Mouse (Mus musculus) spleen, postnatal 36 days (tissue): ENCODE results near the gene C8g.

Experiments used
- DNase-seq, 2 experiments: peaks; one replicate each; pipeline ENCODE4 v3.0.0; 2022; ENCODE audit warnings: low spot score in 2 of 2, mixed read lengths in 1 of 2

C8g gene

DNA sequence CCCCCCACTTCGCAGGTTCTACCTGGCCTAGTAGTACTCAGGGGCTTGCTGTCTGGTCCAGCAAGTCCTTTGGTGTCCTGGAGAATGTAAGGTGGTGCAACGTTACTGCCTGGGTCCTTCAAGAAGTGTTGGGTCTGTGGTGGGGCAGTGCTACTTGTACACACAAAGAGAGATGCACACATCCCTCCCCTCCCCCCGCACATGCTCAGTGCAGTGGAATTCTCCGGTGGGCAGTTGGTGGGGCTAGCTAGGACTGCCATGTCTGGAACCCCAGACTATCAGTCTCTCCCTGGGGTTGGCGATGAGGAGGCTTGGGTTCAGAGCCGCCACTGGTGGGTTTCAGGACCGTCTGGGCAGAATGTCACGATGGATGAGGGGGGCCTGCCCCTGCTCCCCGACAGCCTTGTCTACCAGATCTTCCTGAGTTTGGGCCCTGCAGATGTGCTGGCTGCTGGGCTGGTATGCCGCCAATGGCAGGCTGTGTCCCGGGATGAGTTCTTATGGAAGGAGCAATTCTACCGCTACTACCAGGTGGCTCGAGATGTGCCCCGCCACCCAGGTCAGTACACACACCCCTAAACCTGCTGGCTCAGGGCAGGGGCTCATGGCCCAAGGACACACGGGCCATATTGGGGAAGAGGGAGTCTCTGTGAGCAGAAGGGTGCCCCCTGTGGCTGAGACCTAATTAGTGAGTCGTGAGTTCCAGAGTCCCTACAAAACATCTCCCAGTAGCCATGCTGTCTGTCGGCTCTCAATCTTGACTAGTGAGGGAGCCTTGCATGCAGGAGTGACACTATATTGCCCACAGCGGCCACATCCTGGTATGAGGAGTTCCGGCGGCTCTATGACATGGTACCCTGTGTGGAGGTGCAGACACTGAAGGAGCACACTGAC, at the start of gene C8g:
Gene C8g (minus strand): TSS at position 127 of the 894 bp plus-strand sequence.
- DNase-seq = no peak

DNA sequence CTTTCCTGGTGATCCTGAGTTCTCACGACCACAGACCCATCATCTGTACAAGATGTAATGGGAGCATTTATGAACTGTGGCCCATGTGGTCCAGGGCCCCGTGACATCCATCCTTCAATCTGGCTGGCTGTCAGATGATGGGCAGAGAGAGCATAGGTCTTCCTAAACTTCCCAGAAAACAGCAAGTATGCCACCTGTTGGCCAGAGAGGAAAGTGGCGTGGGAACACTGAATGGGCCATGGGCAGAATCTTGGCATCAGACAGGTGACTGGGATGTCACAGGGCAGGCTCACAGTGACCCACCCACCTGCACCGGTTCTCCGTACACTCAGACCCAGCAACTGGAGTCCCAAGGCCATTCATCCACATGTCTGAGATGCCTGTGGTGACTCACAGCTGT, 49.7 kb upstream of the C8g start:
- DNase-seq = peak; percentile 35 to 52

DNA sequence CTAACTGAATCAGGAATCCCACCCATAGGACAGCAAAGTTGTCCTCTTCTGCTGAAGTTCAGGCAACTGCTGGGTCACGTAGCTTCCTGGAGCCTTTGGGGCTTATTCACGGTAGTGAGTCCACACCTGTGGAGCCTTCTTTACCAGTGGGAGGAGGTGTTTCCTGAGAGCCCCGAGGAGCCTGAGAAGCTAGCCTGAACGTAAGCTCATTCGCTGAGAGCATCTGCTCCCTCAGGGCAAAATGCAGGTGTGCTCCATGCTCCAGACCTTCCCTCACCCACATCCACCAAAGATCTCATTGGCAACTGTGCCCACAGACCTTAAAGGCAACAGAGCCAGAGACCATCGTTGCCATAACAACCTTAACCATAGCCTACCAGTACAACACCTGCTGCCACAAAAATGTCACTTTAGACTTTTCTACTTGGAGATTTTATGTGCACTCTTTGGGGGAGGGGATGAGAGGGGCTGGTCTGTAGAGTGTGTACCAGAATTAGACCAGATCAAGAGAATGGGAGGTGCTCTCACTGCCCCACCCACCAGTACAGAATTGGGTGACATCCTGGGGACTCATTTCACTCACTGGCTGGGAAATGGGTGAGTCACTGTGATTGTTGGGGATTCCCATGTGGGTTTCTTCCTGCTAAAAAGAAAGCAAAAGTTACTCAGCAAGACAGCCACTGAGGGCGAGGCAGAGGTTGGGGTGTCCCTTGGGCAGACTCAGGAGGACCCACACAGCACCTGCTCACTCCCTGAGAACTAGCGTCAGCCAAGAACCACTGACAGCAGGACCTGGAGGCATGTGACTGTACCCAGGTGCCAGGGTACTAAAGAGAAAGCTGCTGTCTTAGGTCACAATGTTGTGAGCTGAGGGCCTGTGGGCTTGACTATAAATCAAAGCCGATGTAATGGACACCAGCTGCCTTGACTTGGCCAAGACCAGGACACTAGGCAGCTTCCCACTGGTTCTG, 47.8 kb upstream of the C8g start:
- DNase-seq = peak; percentile 55 to 66

DNA sequence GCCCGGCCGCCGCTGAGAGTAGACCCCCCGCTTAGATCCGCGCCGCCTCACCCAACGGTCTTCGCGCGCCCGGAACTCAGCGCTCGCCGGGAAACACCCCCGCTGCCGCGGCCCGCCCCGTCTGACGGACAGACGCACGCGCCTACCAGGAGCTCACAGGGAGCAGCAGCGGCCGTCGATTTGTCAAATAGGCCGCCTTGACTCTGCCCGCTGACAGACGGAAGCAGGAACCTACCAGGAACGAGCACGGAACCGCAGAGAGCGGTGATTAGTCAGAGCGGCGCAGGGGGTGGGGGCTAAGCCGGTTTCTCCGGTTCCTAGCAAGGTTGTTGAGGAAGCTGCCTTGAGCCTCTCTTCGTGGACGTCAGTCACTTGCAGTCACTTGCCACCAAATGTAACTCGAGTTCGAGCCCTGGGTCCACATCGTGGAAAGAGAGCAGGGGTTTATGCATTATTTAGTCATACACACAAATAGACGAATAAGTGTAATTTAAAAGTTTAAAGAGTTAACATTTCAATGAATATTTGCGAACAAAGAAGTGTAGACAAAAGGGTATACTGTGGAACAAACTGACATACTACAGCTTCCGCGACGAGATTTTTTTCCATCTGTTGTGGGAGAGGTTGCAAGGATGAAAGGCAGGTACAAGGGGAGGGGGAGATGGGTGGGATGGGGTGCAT, 45.4 kb upstream of the C8g start, which contains the start of gene Traf2:
Gene Traf2 (minus strand): TSS at position 130 of the 681 bp plus-strand sequence.
- peak; percentile 99 for DNase-seq

DNA sequence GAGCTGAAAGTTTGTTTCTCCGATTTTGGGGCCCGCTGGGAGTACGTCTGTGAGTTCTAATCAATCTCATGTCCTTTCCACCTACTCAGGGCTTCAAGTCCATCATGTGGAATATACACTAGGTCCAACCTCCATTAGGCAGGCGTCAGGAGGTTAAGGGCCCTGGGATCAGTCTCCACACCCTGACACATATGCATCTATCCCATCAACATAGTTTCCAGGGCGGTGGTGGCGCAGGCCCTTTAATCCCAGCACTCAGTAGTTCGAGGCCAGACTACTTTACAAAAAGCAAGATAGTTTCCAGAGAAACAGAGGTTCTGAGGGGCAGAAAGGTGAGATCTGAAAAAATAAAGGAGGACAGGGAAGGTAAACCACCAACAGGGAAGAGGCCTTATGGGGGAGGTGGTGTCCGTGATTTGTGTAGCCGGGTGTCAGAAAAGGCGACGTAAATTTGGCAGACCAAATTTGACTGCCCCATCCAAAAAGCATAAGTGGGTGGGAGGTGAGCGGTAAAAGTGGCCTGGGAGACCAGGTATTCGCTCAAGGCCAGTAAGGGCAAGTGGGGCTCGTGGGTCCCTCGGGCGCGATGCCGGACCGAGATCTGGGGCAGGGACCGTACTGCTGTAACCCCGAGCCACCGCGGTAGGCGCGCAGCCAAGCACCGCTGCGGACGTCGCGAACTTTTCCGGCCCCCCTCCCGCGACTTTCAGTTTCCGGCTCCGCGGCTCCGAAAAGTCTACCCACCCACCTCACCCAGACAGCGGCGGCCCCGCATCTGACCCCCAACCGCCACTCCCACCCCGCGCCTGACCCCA, 44.7 kb upstream of the C8g start:
- no peak for DNase-seq

DNA sequence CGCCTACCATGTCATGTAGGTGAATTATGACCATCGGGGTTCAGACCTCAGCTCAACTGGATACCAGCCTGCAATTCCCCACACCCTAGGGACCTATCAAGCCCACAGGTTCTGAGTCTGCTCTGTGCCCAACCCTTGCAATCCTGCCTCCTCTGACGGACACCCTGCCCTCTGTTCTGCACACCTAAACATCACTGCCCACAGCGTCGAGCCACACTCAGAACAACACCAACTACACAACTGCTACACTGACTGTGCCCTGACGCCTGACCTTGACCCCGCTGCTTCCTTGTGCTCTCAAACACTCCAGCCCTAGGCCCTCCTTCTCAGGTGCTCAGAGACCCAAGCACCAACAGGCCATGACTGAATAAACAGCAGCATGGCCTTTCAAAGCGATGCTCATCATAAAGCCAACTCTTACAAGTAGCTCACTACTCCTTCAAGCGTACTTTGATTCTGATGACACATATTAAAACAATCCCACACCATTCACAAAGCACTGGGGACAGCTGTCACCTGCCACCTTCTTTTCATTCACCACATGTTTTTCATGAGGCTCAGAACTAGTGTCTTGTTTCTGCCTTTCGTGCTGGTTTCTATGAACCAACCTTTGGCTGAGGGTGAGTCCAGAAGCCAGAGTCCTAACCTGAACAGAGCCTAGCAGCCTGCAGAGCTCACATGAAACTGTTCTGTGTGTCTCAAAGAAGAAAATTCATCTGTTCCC, 40.3 kb upstream of the C8g start:
- no peak for DNase-seq

DNA sequence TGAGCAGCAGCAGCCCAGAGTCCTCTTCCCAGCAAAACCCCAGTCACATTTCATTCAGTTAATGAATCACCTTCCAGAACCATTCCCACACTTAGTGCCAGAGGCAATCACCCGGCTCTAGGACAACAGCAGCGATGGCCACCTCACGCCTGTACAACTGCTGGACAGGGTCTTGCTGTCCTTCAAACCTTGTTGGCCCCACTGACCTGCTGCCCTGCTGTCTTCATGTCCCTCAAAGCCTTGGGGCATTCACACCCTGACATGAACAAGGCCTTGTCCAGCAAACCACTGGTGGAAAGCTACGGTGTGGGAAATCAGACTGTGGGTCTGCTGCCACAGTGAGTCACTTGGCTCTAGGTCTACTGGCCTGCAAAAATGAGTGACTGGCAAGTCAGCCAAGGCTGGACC, 39.0 kb upstream of the C8g start:
- DNase-seq = no peak

DNA sequence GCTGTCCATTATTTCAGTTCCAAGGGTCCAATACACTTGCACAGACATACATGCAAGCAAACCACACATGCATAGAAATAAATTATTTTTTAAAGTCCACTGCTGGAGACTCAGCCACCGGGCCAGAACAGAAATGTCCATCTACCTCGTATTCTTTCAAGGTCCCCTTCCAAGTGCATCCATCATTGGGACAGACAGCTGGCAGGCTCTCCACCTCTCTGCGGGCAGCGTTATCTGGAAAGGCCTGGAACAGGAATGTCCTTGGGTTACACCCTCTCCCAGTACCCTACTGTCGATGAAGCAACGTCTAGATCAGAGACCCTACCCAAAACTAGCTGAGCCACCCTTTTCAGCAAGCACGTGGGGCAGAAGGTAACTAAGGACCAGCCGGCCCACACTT, 35.0 kb upstream of the C8g start:
- no peak for DNase-seq

DNA sequence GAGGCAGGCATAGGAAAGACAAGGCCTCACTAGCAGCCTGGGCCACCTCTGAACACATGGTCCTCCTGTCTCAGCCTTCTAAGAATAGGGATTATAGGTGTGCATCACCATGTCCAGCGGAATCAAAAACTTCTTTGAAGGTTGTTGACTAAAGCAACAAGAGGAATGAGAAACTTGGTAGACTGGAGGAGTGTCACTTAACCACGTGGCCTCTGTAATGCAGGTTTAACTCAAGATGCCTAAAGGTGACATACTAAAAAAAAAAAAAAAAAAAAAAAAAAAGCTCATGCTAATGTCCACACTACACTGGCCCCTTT, 33.3 kb upstream of the C8g start:
- DNase-seq = no peak

DNA sequence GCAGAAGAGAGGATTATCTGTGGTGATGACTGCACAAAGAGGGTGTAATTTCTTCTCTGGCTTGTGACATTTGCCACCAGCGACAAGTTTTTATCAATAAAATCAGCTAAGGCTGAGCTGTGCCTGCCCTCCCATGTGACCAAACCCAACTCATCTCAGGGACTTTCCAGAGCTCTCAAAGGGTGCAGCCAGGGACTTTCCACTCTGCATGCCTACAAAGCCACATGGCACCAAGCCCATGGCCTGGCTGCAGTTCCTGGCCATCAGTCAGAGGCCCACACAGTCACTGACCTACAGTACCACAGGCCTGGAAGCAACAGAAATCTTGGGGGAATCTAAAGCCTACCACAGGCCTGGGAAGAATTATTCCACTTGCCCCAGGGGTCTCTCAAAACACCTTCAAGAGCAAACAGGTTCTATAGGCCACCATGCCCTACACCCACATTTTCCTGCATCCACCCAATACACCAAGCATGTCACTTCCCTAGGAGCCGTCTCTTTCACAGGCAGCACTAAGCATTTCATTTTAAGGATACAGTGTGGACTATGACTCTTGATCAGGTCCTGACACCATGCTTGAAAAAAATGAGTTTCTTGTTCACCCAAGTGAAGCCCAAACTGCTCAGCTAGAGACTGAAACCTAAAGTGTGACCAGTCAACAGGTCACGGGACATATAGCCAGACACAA, 32.8 kb upstream of the C8g start:
- peak; percentile 83 to 85 for DNase-seq

DNA sequence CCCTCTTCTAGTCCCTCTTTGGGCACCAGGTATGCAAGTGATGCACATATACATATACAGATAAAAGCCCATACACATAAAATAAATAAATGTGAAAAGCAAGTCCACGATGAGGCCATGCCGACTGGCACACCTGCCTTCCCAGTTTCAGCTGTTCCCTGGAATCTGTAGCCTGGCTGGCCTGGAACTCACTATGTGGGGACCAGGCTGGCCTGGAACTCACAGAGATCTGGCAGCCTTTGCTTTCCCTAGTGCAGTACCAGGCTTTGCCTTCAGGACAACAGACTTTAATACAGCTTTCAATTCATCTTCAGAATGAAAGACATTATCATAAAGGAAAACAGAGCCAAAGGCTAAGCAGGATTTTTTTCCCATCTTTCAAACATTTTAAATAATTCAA, 32.2 kb upstream of the C8g start:
- no peak for DNase-seq

DNA sequence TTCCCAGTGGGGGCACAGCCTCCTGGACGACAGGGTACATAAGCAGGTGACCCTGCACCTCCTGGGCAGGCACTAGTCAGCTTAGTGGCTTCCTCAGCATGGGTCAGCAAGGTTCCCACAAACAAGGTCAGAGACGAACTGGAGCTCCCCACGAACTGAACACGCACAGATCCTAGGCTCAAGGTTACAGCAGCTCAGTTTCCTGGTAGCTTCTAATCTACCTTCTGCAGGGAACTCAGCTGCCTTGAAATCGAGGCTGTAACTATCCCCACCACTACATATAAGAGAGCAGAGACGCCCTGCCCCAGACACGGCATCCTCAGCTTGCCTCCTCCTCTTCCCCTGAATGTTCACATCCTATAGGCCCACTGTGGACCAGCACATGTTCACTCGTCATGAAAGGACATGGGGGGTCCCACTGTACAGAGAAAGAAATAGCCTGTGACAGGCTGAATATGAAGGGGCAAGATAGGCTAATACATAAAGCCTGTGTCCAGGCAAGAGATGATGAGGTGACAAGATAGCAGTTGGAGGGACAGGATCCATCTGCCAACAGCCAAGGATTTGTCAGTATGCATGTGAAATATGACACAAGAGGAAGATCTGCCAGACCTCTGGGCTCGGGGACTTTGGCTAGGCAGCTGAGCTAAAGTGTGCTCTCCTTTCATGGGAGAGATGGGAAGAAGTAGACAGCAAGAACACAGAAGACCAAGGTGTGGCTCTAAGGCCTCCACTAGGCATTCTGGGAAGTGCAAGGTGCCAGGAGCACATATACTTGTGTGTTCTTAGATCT, 25.2 kb upstream of the C8g start:
- no peak for DNase-seq

DNA sequence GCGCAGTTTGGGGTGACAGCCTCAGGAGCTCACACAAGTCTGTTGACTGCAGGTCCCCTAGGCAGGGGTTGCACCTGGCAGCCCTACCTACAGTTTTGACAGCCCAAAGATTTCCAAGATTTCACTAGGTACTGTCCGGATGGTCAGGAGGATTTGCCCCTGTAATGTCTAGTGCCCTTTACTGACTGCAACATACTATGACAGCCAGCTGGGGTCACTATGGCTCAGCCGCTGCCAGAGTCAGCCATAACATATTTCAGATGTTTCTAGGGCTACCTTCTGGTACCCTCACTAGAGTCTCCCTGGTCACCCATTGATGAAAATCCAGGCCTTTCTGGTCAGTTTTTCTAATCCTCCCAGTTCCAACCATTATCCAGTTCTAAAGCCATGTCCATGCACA, 8.4 kb upstream of the C8g start:
- DNase-seq = no peak

DNA sequence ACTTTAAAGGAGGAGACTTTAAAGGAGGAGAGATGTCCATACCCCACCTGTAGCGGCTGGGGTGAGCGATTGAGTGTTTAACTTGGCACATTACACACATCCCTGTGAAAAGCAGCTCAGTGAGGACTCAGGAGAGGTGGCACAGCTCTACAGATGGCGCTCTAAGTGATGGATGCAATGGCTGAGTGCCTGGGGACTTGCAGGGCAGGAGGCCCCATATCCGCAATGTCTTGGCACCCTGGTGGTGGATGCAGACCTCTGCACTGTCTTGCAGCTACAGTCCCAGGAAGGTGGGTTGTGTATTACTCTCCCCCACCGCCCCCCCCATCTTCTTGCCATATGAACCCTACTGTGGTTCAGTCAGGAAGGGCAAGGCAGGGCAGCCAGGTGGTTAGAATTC, 5.4 kb upstream of the C8g start:
- no peak for DNase-seq

DNA sequence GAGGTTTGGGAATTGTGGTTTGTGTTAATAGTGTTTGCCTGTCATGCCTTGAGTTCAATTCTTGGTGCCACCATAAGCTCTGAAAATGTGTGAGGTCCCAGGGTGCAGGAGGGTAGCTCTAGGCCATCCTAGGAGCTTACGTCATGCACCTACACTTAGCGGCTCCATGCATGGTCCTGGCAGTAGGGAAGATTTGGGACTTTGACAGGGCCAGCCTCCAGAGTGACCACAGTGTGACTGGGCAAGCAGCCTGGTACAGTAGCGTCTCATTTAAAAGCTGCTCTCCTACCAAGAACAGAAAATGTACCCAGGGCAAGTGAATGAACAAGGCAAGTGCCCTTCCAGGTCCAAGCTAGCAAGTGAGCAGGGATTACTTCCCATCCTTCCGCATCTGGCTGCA, 4.3 kb upstream of the C8g start:
- DNase-seq = no peak

DNA sequence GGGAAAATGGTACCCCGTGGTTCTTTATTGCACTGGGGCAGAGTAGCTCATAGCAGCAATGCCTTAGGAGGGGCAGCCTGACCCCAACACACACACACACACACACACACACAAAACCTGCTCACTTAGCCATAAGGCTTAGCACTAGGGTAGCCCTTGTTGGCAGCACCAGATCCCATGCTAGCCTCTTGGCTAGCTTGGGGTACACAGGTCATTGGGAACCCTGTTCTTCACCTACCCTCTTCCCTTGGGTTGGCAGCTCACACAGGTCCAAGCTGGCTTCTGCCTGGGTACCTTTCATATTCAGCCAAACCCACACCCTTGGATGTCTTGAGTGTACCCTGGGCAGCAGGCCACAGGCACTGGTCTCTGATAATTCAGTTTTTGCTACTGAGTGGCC, 3.5 kb upstream of the C8g start:
- DNase-seq = no peak

DNA sequence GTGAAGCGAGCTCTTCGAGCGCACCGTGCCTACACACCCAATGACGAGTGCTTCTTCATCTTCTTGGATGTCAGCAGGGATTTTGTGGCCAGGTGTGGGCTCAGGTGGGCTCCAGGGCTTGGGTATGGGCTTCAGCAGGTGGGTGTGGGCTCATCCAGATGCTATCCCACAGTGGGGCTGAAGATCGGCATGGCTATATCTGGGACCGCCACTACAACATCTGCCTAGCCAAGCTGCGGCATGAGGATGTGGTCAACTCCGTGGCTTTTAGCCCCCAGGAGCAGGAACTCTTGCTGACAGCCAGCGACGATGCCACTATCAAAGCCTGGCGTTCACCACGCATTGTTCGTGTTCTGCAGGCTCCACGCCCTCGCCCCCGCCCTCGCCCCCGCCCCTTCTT, 3.0 kb upstream of the C8g start:
- no peak for DNase-seq

DNA sequence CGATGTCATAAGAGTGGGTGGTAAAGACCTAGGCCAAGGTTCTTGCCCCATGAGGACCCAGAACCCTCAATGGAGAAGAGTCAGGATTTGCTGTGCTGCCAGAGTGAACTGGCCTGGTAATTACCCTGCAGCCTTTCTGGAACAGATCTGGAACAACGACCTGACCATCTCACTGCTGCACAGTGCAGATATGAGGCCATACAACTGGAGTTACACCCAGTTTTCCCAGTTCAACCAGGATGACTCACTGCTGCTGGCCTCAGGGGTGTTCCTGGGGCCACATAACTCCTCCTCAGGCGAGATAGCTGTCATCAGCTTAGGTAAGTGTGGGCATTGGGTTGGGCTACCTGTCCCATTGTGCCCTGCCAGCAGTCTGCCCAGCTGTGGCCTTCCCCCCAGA, 1.2 kb upstream of the C8g start:
- no peak for DNase-seq
